Mouse (Mus musculus) testis, adult 2 months (tissue): ENCODE measurements around the gene Zcchc3.

Experiments
- CTCF ChIP-seq: fragments of 200-500 bp; IDR thresholded peaks from 2 replicates; pipeline ENCODE4 v1.5.1; 2012; ENCODE audit warnings: low read depth, mild to moderate bottlenecking, inconsistent platforms, low read length, moderate library complexity; ENCODE audit not compliant: control insufficient read depth, insufficient read depth, insufficient replicate concordance
- POLR2A ChIP-seq: fragments of 200-500 bp; IDR thresholded peaks from 2 replicates; pipeline ENCODE4 v1.6.1; 2012; ENCODE audit warnings: low read depth, mild to moderate bottlenecking, inconsistent platforms, low read length, moderate library complexity; ENCODE audit not compliant: control insufficient read depth

- TF ChIP-seq POLR2A (no peak), CTCF (no peak)
Observed at GRCm38 (mm10) chr2:152411471-152411870, 3.4 kb downstream of the Zcchc3 start.
